Mouse (Mus musculus) cerebellum, postnatal 4 days (tissue): ENCODE data around the gene Armc8.
A peak's percentile ranks its signal among the peaks of the same experiment; 100 is the strongest.
"Not testable (repeated sequence)": the region's sequence is repeated elsewhere in the genome, so short reads cannot be mapped to it uniquely, and the experiment has no call there.

Source experiments
- DNase-seq, 2 experiments: peaks; one replicate each; pipeline ENCODE4 v3.0.0; 2022; ENCODE audit warnings: low spot score in 2 of 2, mixed read lengths in 1 of 2

The Armc8 gene

DNA sequence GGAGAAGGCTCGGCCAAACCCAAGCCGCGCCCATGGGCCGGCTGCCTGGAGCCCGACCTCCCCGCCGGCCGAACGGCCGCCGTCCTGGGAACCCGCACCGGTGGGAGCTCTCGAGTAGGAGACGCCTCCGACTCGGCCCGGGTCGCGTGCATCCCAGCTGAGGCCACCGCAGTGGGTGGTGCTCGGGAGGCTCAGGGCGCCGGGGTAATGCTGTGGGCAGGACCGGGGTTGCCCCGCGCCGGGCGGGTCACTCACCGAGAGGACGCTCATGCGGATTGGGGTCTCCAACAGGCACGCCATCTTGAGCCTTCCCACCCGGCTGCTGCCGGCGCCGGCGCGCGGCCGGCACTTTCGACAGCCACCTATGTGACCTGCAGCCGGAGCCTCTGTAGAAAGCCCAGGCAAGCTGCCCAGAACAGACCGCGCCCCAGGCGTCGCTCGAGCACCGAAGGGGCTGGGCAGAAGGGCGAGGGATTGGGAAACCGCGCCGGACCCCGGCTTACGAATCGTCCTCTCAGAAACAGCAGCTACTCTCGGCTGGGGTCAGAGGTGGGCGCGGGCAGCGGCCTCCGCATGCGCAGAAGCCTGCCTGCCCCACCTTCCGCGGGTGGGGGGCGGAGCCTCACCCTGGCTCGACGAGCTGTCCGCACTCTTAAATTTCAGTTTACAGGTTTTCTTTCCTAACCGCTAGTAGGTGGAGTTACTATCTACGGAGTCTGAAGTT is at the start of gene Armc8:
TSS of gene Armc8 (minus strand) at position 553 of the 724 bp plus-strand sequence.
- DNase-seq = peak; percentile 79 to 89

DNA sequence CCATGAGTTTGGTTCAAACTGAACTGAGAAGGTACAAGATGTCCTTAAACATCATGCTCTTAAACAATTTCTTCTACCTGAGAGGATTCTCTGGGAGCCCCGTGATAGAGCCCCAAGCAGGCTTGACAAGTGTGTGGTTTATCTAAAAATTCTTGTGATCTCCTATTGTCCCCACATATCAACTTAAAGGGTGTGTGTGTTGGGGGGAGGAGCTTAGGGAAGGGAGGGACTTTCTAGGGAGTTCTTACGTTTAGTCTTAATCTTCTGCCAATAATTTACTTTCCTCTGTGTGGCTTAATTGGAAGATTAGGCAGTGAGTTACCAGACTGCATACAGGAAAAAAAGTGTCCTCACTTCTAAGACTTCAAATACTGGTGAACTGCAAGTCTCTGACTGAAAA is 43.5 kb upstream of the Armc8 start, which contains the start of gene A4gnt:
TSS of gene A4gnt (plus strand) at position 301 of the 400 bp plus-strand sequence.
- DNase-seq = no peak

DNA sequence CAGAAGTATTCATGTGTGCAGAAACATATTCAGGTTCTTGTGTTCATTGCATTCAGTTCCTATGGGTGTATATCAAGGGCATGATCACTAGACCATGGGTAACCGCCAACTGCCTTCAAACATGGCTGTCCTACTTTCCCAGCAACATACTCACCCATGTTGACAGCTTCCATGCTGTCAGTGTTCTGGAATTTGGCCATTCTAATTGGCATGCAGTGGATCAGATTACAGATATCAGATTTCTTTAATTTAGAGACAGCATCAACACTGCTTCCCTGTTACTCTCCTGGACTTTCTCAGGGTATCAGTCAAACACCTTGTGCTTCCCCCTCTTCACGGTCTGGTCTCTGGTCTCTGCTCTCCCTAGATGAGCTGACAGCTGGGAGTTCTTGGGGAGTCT is 34.9 kb upstream of the Armc8 start:
- no peak for DNase-seq

DNA sequence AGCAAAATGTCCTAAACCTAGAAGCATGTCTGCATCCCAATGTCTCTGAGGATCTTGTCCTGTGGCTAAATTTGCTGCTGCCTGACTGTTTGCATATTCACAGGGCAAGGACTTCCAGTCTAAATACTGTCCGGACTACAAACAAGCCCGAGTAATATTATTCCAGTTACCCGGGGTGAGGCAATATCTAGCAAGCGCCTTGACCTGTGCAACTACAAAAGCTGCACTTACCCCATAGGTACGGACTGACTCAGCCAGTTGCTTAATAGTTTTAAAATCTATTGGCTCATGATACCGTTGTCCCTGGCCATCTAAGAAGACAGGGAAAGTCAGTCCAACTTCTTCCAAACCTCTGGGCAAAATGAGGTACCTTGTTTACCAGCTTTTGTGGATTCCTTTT is 30.4 kb upstream of the Armc8 start:
- DNase-seq = not testable (repeated sequence)

DNA sequence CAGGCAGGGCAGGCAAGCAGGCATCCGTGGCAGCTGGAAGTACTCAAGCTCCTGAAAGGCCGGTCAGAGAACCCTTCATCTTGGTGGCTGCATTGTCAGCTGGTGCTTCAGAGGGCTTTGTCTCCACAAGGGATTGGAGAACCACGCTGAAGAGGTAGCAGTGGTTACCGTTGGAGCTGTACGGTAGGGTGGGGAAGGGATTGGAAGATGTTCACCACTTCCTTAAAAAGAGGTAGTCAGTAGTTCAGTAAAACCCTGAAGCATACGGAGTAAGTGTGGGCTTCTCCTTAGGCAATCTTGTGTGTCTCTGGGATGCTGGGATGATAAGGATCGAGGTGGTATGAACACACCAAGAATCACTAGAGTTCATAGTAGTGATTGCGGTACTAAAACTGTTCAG is 22.4 kb upstream of the Armc8 start:
- DNase-seq = no peak

DNA sequence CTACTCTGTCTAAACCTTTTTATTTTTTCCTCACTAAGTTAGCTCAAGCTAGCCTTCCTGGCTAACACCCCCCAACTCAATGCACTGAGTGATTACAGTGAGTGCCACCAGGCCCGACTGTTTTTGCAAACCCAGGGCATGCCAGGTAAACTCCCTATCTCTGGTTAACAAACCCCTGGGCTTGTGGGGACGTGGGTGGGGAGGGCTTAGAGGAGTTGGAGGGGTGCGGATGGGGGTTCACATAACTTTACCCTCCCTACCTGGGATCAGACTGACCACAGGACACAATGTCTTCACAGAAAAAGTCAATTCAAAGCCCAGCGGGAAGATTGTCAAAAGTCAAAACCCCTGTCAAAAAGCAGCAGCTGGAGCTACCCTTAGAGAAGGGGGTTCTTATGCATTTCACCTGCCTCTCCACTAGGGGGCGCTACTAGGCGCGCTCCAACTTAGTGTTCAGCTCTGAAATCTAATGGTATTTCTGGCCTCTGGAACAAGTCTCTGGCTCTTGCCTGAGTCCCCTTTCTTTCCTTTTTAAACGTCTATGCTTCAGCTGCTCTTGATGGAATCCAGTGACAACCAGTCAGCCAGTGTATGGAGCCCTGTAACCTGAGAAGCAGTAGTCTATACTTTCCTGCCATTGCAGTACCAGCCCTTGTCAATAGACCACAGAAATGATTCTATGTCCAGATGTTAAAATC is 19.0 kb upstream of the Armc8 start:
- DNase-seq = peak in 1 of 2 experiments; percentile 55

DNA sequence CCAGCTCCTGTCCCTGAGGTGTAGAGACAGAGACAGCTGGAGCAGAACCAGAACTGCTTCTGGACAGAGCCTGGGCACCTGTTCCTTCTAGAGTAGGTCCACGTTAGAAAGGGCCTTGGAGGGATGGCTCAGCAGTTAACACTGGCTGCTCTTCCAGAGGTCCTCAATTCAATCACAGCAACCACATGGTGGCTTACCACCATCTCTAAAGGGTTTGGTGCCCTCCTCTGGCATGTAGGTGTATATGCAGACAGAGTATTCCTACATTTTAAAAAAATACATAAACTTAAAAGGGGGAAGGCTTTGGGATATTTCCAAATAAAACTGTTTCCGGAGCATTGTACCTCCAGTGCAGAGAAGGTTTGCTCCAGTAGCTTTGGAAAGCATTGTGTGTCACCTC is 12.0 kb upstream of the Armc8 start:
- DNase-seq = no peak

DNA sequence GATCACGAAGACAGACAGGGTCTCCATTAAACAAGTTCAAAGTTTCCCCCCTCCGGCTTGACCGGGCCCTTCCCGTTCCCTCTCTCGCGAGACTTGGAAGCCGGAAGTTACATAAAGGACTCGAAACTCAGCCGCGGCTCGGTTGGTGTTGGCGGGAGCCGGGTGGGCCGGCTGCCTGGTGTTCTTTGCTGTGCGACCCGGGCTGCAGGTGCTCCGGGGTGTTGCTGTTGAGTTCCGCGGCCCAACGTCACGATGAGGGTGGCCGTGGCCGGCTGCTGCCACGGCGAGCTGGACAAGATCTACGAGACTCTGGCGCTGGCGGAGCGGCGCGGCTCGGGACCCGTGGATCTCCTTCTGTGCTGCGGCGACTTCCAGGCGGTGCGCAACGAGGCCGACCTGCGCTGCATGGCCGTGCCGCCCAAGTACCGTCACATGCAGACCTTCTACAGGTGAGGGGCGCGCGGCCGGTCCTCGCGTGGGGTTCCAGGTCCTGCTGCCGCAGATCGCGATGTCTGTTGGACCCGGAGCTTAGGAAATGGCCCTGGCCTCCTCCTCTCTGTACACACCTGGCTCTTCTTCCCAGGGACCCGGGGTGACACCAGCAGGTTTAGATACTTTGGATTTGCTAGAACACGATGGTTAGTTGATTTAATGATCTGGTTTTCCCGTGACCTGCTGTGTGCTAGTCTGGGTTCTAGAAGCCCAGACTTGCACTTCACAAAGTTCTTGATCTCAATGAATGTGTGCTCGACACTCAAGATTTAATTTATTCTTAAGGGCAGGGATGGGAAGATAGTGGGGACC is 7.2 kb upstream of the Armc8 start, which contains the start of gene Dbr1:
TSS of gene Dbr1 (plus strand) at position 123 of the 804 bp plus-strand sequence.
- DNase-seq = peak; percentile 80 to 91

DNA sequence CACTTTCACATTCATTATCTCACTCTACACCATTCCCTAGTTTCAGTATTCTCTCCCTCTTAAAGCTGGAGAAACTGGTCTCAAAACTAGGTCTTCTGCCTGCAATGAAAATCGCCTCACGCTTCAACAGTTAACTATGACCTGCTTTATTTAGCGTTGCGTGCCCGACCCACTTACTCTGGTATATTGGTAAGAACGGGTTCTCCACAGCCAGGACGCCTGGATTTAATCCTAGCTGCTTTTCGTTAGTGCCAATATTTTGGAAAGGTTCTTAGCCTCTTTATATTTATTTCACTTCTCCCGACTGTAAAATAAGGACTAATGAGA is 335 bp upstream of the Armc8 start:
- DNase-seq = no peak

DNA sequence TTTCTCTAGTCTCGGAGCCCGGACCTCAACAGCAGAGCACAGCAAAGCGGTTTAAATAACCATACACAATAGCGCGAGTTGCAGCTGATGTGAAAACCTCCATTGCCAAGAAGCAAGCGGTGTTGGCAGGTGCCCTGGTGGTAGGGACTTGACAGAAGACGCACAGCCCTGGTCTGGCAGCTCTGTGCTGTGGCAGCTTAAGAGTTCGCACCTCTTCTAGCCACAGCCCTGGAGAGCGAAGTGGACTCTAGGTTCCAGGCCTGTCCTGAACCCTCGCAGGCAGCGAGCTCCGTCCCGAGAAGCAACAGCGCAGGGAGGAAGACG is 714 bp downstream of the Armc8 start:
- DNase-seq = no peak

DNA sequence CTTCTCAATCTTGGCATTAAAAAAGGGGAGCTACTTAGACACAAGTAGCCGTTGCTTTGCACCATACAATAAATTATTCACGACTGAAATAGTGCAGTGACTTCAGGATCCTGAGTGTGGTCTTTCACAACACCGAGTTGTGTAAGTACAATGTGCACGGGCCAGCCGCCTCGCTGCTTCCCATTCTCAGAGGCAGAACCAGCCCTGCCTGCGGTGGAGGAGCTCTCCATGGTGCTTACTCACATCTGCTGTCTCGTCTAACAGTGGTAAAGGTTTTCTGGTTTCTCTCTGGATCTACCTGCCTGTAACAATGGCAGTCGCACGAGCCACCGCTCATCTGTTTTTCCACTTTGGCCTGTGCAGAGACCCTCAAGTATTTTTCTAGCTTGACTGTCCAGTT is 5.0 kb downstream of the Armc8 start:
- no peak for DNase-seq

DNA sequence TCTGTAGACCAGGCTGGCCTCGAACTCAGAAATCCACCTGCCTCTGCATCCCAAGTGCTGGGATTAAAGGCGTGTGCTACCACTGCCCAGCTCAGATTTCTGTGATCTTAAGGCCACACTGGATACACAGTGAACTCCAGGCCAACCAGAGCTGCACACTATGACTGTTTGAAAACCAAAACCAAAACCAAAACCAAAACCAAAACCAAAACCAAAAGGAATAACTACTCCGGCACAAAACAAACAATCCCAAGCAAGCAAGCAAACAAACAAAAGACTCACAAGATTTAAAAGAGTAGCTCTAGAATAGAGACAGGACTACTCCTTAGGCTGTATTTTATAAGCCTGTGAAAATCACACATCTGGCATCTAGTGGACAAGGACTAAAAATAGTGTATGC is 8.3 kb downstream of the Armc8 start:
- DNase-seq = no peak

DNA sequence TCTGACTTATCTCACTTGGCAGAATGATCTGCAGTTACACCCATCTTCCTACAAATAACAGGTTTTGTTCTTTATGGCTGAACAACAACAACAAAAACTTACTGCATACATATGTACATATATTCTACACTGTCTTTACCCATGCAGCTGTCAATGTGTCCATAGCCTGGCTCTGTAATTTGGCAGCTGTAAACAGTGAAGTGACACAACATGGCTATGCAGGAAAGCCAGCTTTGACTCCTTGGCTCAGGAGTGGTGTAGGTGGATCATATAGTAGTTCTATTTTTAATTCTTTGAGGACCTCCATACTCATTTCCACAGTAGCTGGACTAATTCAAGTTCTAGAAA is 9.2 kb downstream of the Armc8 start:
- no peak for DNase-seq

DNA sequence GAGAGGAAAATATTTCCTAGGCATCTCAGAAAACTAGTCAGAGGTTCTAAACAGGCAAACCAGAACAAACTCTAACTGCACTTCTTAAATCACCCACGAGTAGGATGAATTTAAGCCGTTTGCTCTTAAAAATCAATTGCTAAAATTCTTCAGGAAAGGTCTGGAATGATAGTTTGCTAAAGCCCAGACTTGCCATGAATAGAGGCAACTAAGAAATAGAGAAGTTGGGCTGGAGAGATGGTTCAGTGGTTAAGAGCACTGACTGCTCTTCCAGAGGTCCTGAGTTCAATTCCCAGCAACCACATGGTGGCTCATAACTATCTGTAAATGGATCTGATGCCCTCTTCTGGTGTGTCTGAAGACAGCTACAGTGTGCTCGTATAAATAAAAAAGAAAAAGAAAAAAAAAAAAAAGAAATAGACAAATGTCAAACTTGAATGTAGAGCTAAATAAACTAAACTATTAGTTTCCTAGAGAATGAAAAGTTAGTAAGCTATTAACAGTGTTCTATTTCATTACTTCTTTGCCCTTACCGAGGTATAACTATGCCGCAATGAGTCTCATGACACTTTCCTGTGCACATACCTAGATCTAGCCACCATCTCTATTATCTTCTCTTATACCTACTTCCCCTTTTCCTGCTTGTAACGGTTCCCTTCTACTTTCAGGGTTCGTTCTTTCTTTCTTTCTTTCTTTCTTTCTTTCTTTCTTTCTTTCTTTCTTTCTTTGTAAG is 9.7 kb downstream of the Armc8 start:
- no peak for DNase-seq

DNA sequence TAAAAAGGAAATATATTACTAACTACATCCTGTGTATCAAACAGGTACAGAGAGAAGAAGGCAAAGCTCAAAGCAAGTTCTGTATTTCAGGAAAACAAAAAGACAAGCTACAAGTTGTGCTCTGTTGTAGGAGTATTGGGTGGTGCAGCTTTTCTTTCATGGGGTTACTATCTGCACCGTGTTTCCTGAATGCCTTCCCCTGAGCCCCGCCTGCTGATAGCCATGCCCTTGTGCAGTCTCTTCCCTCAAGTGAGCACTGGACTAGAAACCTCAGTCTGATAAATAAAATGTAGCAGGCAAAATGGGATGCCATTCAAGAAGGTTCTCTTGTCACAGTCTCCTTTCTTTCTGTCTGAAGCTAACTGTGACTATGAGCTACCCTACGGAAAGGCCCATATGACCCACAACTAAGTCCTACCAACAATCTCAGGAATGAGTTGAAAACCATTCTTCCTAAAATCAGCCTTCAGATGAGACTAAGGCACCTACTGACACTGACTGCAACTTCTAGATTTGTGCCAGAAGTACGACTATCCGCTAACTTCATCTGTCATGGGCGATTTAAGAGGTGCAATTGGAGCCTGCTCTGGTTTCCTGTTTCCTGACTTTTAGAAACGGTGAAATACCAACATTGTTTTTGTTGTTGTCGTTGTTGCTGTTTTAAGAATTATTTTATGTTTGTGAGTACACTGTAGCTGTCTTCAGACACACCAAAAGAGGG is 11.0 kb downstream of the Armc8 start:
- no peak for DNase-seq

DNA sequence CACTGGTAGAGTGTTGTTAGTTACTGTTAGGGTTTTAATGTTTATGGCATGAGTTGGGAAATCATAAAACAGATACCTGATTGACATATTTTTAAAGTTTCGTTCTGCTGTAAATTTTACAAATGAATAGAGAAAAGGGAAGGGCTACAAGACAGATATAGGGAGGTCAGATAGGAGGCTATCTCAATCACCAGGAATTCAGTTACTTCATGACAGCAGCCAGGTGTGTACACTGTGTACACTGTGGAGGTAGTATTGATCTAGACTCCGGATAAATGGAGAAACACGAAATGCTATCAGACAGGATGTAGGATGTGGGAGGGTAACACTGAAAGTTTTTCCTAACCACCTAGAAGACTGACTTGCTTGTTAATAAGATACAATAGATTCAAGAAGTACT is 13.4 kb downstream of the Armc8 start:
- DNase-seq = no peak

DNA sequence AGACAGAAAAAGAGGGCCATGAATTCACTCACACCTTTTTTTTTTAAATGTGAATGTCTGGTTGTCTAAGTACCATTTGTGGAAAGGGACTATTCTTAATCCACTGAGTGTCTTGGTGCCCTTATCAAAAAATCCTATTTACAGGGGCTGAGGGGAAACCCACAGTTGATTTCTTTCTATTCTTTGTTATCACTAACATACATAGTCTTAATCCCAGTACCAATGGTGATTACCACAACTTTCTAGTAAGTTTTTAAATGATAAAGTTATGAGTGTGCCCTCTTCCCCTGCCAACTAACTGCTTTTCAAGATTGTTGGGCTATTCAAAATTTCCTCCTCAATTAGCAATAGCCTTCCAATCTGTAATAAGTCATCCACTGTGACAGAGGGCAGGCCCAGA is 14.6 kb downstream of the Armc8 start:
- DNase-seq = no peak

DNA sequence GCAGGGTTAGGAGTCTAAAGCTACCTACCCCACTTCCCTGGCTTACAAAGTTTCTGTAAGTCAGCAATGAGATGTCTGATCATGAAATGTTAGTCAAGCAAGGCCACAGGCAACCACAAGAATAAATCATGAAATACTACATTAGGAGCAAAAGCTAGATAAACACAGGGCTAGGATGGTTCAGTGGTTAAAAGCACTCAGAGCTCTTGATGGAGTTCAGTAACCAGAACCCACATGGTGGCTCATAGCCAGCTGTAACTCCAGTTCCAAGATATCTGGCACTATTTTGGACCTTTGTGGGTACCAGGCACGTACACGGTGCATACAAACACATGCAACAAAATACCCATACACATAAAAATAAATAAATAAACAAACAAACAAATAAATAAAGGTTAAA is 15.7 kb downstream of the Armc8 start:
- DNase-seq = no peak

DNA sequence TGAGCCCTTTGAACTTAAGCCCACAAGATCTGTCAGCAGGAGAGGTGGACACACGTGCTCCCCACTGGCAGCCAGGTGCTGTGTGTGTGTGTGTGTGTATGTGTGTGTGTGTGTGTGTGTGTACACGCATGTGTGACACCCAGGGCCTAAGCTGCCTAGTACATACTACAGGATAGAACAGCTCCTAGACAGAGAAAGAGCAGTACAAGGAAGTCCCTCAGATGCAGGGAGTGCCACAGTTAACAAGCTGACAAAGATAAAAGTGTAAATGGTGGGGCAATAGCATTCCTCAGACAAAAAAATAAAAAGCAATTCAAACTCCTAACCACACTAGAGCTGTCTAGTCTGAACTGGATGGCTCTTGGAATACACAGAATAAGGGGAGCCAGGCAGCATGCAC is 16.6 kb downstream of the Armc8 start:
- DNase-seq = no peak

DNA sequence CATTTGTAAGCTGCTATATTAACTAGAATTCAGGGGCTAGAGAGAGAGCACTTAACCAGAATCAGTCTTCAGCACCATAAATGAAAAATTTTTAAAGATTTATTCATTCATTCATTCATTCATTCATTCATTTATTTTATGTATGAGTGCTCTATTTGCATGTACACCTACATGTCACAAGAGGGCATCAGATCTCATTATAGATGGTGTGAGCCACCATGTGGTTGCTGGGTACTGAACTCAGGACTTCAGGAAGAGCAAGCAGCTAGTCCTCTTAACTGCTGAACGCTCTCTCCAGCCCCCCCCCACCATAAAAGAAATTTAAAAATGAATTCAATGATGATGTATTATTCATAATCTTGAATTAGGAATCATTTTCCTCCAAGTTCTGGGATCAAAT is 22.4 kb downstream of the Armc8 start:
- DNase-seq = no peak

DNA sequence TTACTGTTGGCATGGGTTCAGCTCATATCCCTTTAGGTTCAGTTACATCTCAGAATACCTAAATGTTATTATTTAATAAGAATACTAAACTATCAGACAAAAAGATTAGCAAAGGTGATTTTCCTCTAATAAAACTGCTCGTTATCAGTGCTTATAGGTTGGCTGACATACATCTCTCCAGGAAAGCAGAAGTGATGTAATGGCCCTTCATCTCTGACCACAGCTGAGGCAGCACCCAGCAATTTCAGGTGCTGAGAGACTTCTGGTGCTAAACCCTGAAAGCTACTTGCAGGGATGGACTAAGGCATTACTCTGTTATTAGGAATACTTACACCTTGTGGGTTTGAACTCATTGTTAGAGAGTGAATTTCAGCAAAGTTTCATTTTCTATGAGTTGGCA is 36.8 kb downstream of the Armc8 start:
- no peak for DNase-seq

DNA sequence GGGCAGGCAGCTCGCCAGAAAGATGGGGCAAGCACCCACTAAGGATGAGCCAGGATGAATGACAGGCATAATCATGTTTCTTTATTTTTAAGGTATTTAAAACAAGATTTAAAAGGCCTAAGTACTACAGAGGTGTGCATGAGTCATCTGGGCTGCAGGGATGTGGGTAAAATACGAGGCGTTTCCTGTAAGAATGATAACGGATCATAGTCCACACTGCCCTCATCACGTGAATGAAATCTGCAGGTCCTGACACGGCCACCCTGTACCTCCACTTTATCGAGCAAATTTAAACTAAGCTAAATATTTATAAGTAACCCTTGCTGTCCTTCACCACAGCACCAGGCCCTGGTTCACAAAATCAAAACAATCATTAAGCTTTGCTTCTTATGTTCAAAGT is 62.8 kb downstream of the Armc8 start:
- DNase-seq = no peak
